Mouse (Mus musculus) mature B cell (primary cell): ENCODE measurements around the gene Akr1b3.

Source experiments
- in situ Hi-C: fragments of 300-500 bp; cut with MboI; formaldehyde crosslinking; loops from 2 replicates; pipeline ENCODE4 v1.14.3; 2019

Gene Akr1b3

GRCm38 (mm10) chr6:34322121-34322520 lies 4.8 kb upstream of the Akr1b3 start:
- in situ Hi-C loops, result no loop called here

GRCm38 (mm10) chr6:34318636-34319035 lies 1.4 kb upstream of the Akr1b3 start:
- in situ Hi-C loops, result no loop called here

GRCm38 (mm10) chr6:34318172-34318571 lies 894 bp upstream of the Akr1b3 start:
- in situ Hi-C loops, result no loop called here

- in situ Hi-C loops, result no loop called here
Observed at GRCm38 (mm10) chr6:34313921-34314320, 3.4 kb downstream of the Akr1b3 start.

- in situ Hi-C loops, result no loop called here
Observed at GRCm38 (mm10) chr6:34313386-34313785, 3.9 kb downstream of the Akr1b3 start.

- in situ Hi-C loops, result no loop called here
Observed at GRCm38 (mm10) chr6:34310023-34310595, 7.2 kb downstream of the Akr1b3 start.

- in situ Hi-C loops, result no loop called here
Observed at GRCm38 (mm10) chr6:34309526-34309925, 7.8 kb downstream of the Akr1b3 start.

- in situ Hi-C loops, result no loop called here
Observed at GRCm38 (mm10) chr6:34306797-34307196, 10.5 kb downstream of the Akr1b3 start.

GRCm38 (mm10) chr6:34304675-34305241 lies 12.5 kb downstream of the Akr1b3 start:
- in situ Hi-C loops, result no loop called here

GRCm38 (mm10) chr6:34297055-34297454 lies 20.2 kb downstream of the Akr1b3 start:
- in situ Hi-C loops, result no loop called here

GRCm38 (mm10) chr6:34295437-34295836 lies 21.8 kb downstream of the Akr1b3 start:
- in situ Hi-C loops, result no loop called here

- in situ Hi-C loops, result no loop called here
Observed at GRCm38 (mm10) chr6:34292882-34293487, 24.3 kb downstream of the Akr1b3 start.

- in situ Hi-C loops, result no loop called here
Observed at GRCm38 (mm10) chr6:34292196-34292881, 24.9 kb downstream of the Akr1b3 start.

- in situ Hi-C loops, result no loop called here
Observed at GRCm38 (mm10) chr6:34290681-34291080, 26.6 kb downstream of the Akr1b3 start.

- in situ Hi-C loops, result no loop called here
Observed at GRCm38 (mm10) chr6:34290091-34290490, 27.2 kb downstream of the Akr1b3 start.

- in situ Hi-C loops, result no loop called here
Observed at GRCm38 (mm10) chr6:34288098-34288497, 29.2 kb downstream of the Akr1b3 start.

- in situ Hi-C loops, result no loop called here
Observed at GRCm38 (mm10) chr6:34286841-34287240, 30.4 kb downstream of the Akr1b3 start.

- in situ Hi-C loops, result no loop called here
Observed at GRCm38 (mm10) chr6:34278385-34278784, 38.9 kb downstream of the Akr1b3 start.

- in situ Hi-C loops, result no loop called here
Observed at GRCm38 (mm10) chr6:34277665-34278064, 39.6 kb downstream of the Akr1b3 start.

- in situ Hi-C loops, result no loop called here
Observed at GRCm38 (mm10) chr6:34274346-34274745, 42.9 kb downstream of the Akr1b3 start.

- in situ Hi-C loops, result no loop called here
Observed at GRCm38 (mm10) chr6:34273073-34273472, 44.2 kb downstream of the Akr1b3 start.

- in situ Hi-C loops, result no loop called here
Observed at GRCm38 (mm10) chr6:34272462-34272861, 44.8 kb downstream of the Akr1b3 start.

GRCm38 (mm10) chr6:34270717-34271116 lies 46.6 kb downstream of the Akr1b3 start:
- in situ Hi-C loops, result no loop called here
